Mouse (Mus musculus): ENCODE measurements around the gene Kcne4.

DNA sequence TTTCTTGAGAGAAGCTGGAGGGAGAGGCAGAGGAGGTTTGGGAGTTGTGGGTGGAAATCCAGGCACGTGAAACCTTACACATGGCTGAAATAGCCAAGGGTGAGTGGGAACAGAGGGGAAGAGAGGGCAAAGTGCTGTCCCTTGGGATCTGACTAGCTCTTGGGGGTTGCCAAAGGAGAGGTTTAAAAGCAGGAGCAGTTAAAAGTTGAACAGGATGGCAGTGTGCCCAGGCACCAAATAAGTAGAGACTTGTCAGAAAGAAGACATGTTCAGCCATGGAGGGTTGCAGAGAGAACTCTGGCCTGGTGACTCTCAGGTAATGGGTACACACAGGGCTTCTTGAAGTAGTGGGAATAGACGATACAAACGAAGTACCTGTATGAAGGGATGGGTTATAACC, 8.7 kb downstream of the Kcne4 start:
- TF ChIP-seq CTCF (IDR thresholded peaks at IDR 0.05; ENCODE audit: extremely low read depth, insufficient read depth, insufficient read length, insufficient replicate concordance) (no peak), POLR2A (IDR thresholded peaks at IDR 0.05; ENCODE audit: low read depth, low read length) (no peak)
